Mouse (Mus musculus) T-helper 1 cell (primary cell): Measurements from ENCODE around the gene Gm17334.

Experiments used
- in situ Hi-C: fragments of 300-600 bp; cut with MboI, MseI; formaldehyde crosslinking; loops from one replicate; pipeline ENCODE4 v1.15.1; 2025; ENCODE audit warnings: high pct_unique_total_duplicates

Gm17334 gene

DNA sequence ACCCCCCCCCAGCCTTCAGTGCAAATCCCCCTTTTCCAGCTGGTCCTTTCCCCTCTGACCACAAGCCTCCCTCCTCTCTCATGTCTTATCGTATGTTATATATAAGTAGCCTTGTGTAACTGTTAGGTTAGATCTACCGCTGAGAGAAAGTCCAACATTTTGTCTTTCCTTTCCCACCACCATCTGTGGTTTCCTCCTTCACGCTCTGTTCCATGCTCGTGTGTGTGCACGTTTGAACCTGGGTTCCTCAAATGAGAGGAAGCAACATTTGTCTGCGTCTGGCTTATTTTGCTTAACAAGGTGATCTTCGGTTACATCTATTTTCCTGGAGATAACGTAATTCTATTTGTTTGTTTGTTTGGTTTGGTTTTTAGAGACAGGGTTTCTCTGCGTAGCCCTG, 25.0 kb downstream of the Gm17334 start:
- in situ Hi-C loops, result no loop called here

- in situ Hi-C loops, result no loop called here
Measured at GRCm38 (mm10) chr11:53745260-53745659, 27.7 kb downstream of the Gm17334 start.

GRCm38 (mm10) chr11:53742353-53742752, 30.6 kb downstream of the Gm17334 start:
- in situ Hi-C loops, result no loop called here

- in situ Hi-C loops, result loop anchor here (5.0 kb wide), 2 partner anchors 105 to 270 kb away; no protein-coding TSS in a partner anchor
Measured at GRCm38 (mm10) chr11:53737573-53737946, 35.4 kb downstream of the Gm17334 start.

DNA sequence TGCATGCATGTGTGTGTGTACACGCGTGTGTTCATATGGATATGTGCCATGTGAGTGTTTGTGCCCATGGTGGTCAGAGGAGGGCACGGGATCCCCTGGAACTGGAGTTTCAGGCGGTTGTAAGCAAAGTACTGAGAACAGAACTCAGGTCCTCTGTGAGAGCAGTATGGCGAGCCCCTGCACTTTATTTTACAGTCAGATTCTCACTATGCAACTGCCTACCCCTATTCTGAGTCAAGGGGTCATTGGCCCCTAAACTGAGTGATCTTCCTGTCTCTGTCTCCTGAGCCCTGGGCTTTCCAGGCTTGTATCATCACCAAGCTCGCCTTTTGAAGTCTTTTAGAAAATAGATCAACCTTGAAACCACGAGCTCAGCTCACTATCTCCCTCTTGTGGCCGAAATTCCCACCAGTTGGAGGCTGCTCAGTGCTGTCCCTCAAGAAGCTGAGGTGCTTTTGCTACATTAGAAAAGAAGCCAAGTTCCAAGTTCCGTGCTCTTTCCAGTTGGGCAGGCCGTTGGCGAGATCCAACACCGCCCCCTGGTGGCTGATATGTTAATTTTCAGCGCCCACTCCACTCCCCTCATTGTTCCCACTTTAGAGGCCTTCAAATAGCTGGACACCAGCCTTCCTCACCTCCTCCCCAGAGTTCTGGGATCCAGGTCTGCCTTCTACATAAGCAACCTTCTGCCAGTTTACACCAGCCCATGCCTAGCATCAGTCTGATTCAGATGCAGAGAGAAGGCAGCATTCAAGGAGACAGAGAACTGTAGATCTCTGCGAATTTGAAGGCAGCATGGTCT, 36.0 kb downstream of the Gm17334 start:
- in situ Hi-C loops, result loop anchor here (5.0 kb wide), 2 partner anchors 105 to 270 kb away; no protein-coding TSS in a partner anchor

GRCm38 (mm10) chr11:53735682-53736245, 37.2 kb downstream of the Gm17334 start:
- in situ Hi-C loops, result loop anchor here (5.0 kb wide), 2 partner anchors 107 to 268 kb away; no protein-coding TSS in a partner anchor

- in situ Hi-C loops, result loop anchor here (5.0 kb wide), 2 partner anchors 107 to 268 kb away; no protein-coding TSS in a partner anchor
Measured at GRCm38 (mm10) chr11:53734970-53735681, 37.9 kb downstream of the Gm17334 start.

DNA sequence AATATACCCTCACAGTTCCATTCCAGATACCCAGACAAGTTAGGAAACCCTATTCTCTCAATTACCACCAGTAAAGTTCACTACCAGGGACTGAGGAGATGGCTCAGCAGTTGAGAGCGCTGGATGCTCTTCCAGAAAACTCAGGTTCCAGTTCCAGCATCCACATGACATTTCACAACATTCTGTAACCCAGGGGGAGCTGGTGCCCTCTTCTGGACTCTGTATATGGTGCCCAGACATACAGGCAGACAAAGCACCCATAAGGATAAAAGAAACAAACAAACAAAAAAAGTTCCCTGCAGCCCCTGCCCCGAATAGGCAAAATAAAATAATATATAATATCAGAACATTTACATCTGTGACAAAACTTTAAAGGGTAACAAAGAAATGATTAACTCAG, 38.6 kb downstream of the Gm17334 start:
- in situ Hi-C loops, result no loop called here

DNA sequence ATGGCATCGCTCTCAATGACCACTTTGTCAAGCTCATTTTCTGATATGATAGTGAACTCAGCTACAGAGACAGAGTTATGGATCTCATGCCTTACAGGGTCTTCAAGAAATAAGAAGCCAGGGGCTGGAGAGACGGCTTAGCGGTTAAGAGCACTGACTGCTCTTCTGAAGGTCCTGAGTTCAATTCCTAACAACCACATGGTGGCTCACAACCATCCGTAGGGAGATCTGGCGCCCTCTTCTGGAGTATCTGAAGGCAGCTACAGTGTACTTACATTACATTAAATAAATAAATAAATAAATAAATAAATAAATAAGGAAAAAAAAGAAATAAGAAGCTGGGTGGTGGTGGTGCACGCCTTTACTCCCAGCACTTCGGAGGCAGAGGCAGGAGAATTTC, 39.2 kb downstream of the Gm17334 start:
- in situ Hi-C loops, result no loop called here

- in situ Hi-C loops, result no loop called here
Measured at GRCm38 (mm10) chr11:53732244-53732643, 40.7 kb downstream of the Gm17334 start.

DNA sequence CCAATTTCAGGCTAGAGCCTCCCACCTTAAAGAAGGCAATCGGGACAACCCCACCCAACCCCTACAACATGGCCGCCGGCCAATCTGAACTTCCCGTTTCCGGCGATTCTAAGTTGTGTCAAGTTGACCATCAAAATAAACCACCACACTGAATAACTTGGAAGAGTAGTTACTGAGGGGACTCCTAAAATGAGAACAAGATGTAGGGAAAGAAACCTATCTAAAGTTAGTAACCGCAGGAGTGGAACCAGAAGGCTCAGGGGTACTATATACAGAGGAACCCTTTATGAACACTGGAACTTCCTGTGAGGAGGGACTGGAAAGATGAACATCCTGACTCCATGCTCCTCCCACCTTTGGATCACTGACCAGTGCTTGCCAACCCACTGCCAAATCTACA, 41.5 kb downstream of the Gm17334 start:
- in situ Hi-C loops, result no loop called here
